Mouse (Mus musculus) kidney, adult 2 months (tissue): Measurements from ENCODE around the gene Spata5. TPM values are rescaled to one million over a fixed set of nuclear protein-coding genes. Genes with fewer than 3 reads are reported as not detected.

Experiments used
- DNase-seq: peaks from one replicate; pipeline ENCODE4 v3.0.0; 2021
- H3K27ac ChIP-seq: fragments of 200-500 bp; 2 replicates; pipeline ENCODE4 v1.5.1; 2012; ENCODE audit warnings: low read depth, low read length, control low read depth, inconsistent platforms; ENCODE audit not compliant: insufficient read depth
- H3K27me3 ChIP-seq: fragments of 200-500 bp; replicated peaks from 2 replicates; pipeline ENCODE4 v1.6.1; 2012; ENCODE audit warnings: mild to moderate bottlenecking, moderate library complexity, low read length, inconsistent platforms; ENCODE audit not compliant: control insufficient read depth, insufficient read depth
- H3K36me3 ChIP-seq: fragments of 200-500 bp; 2 replicates; pipeline ENCODE4 v1.6.1; 2012; ENCODE audit warnings: mild to moderate bottlenecking, moderate library complexity, low read length, inconsistent platforms; ENCODE audit not compliant: control insufficient read depth, insufficient read depth
- H3K4me1 ChIP-seq: fragments of 200-500 bp; 2 replicates; pipeline ENCODE4 v1.6.1; 2011; ENCODE audit warnings: low read length; ENCODE audit not compliant: control insufficient read depth, insufficient read depth
- H3K4me3 ChIP-seq: fragments of 200-500 bp; 2 replicates; pipeline ENCODE4 v1.5.1; 2011; ENCODE audit warnings: mild to moderate bottlenecking, low read depth, low read length, control low read depth; ENCODE audit not compliant: insufficient read depth
- CTCF ChIP-seq: fragments of 200-500 bp; conservative IDR thresholded peaks from 2 replicates; pipeline ENCODE4 v1.5.1; 2011; ENCODE audit warnings: low read depth, mild to moderate bottlenecking, control low read depth, low read length, moderate library complexity, mixed read lengths; ENCODE audit not compliant: insufficient read depth, insufficient read length
- POLR2A ChIP-seq: fragments of 200-500 bp; IDR thresholded peaks from one replicate; pipeline ENCODE4 v1.6.1; 2011; ENCODE audit warnings: low read depth, low read length, control low read depth
- WGBS: fragments of 180-500 bp; shearing (Covaris S2); methylation state at CpG from one replicate; pipeline ENCODE4 v1.1.7; 2018; 5-methylcytosine and 5-hydroxymethylcytosine counted together
- polyA plus RNA-seq: library from polyadenylated mRNA; depleted of rRNA; stranded (reverse); fragments of >200 nt; gene quantifications from 2 replicates; pipeline ENCODE4 v1.2.3, GENCODE M21; 2012; rRNA removed

The Spata5 gene
- polyA plus RNA-seq, result 2.0 and 2.7 TPM in 2 replicates

DNA sequence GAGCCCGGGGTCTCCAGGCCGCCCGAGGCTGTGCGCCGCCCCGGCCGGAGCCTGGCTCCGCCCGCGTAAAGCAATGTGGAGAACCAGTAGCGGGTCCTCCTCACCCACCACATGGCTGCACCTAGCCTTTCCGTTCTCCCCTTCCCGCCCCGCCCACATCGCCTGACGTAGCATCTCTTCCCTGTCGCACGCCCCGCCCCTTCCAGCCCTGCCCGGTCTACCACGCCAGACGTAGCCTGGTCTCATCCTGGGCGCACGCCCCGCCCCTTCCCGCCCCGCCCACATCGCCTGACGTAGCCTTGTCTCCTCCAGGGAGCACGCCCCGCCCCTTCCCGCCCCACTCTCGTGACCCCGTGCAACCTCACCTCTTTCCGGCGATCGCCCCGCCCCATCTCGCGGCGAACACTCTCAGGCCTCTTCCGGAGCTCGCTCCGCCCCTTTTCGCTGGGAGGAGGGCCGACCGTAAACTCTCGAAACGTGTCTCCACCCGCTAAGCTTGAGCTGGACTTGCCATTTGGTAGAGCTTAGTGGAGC is at the start of gene Spata5:
Spata5 (plus strand) TSS at position 439 of the 534 bp plus-strand sequence.
- H3K4me1 ChIP-seq, result peaks cover 3% of the 10 kb centered on the region; the same call in 1 of the 2 replicates
- peak within 1 kb of the TSS; percentile 70 for H3K27ac ChIP-seq
- WGBS, result 2% methylated on average over 45 of the region's 50 CpGs
- no peaks in the 10 kb centered on the region for H3K27me3 ChIP-seq
- peak; percentile 63 for TF ChIP-seq POLR2A
- TF ChIP-seq CTCF, result no peak
- no peaks in the 10 kb centered on the region for H3K36me3 ChIP-seq
- H3K4me3 ChIP-seq, result peak within 1 kb of the TSS; percentile 78
- DNase-seq, result peak; percentile 99

DNA sequence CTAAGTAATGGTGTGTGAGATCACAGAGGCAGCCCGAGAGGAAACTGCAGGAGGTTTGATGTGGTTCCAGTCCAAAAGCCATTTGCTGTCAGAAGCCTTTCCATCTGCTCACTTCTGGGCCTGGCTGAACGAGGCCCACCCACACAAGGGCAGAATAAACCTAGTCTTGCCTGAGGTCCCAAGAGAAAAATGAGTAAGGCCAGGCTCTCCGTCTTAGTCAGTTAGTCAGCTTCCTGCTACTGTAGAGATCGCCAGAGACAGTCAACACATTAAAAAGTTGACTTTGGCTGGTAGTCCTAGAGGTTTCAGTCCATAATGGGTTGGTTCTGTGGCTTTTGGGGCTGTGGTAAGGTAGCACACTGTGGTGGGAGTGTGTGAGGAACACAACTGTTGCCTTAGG is 49.3 kb upstream of the Spata5 start:
- WGBS, result 44% methylated on average over 4 of the region's 4 CpGs
- TF ChIP-seq POLR2A, result no peak
- TF ChIP-seq CTCF, result no peak
- Histone ChIP-seq H3K27ac (no peak overlapping the region), H3K4me3 (no peak overlapping the region), H3K36me3 (no peaks in the 10 kb centered on the region), H3K4me1 (no peaks in the 10 kb centered on the region), H3K27me3 (no peaks in the 10 kb centered on the region; the same call in 1 of the 2 replicates)
- DNase-seq, result no peak

GRCm38 (mm10) chr3:37373712-37374111 is 46.0 kb upstream of the Spata5 start:
- no peaks in the 10 kb centered on the region for H3K27me3 ChIP-seq
- no peak overlapping the region for H3K4me3 ChIP-seq
- WGBS, result 76% methylated on average over 11 of the region's 11 CpGs
- peak; percentile 29 for DNase-seq
- no peaks in the 10 kb centered on the region for H3K4me1 ChIP-seq
- H3K36me3 ChIP-seq, result no peaks in the 10 kb centered on the region
- peak overlapping the region; percentile 15 for H3K27ac ChIP-seq
- TF ChIP-seq POLR2A, result no peak
- no peak for TF ChIP-seq CTCF

GRCm38 (mm10) chr3:37377926-37378325 is 41.8 kb upstream of the Spata5 start:
- Histone ChIP-seq H3K27me3 (no peaks in the 10 kb centered on the region), H3K4me3 (no peak overlapping the region), H3K4me1 (no peaks in the 10 kb centered on the region), H3K27ac (no peak overlapping the region), H3K36me3 (no peaks in the 10 kb centered on the region)
- WGBS, result 51% methylated on average over 6 of the region's 6 CpGs
- no peak for DNase-seq
- TF ChIP-seq CTCF, result no peak
- no peak for TF ChIP-seq POLR2A

GRCm38 (mm10) chr3:37378412-37378811 is 41.3 kb upstream of the Spata5 start:
- WGBS, result 44% methylated on average over 6 of the region's 6 CpGs
- peak; percentile 25 for DNase-seq
- no peak overlapping the region for H3K27ac ChIP-seq

GRCm38 (mm10) chr3:37379201-37379600 is 40.5 kb upstream of the Spata5 start:
- WGBS, result 79% methylated on average over 14 of the region's 14 CpGs
- H3K4me1 ChIP-seq, result no peaks in the 10 kb centered on the region
- no peak for DNase-seq
- no peak overlapping the region for H3K4me3 ChIP-seq
- H3K36me3 ChIP-seq, result no peaks in the 10 kb centered on the region
- H3K27me3 ChIP-seq, result no peaks in the 10 kb centered on the region
- TF ChIP-seq POLR2A (no peak), CTCF (no peak)
- no peak overlapping the region for H3K27ac ChIP-seq

More at GRCm38 (mm10) chr3:37378412-37378811, 41.3 kb upstream of the Spata5 start:
- no peak for TF ChIP-seq POLR2A
- TF ChIP-seq CTCF, result no peak
- no peak overlapping the region for H3K4me3 ChIP-seq
- H3K4me1 ChIP-seq, result no peaks in the 10 kb centered on the region
- no peaks in the 10 kb centered on the region for H3K27me3 ChIP-seq
- H3K36me3 ChIP-seq, result no peaks in the 10 kb centered on the region

DNA sequence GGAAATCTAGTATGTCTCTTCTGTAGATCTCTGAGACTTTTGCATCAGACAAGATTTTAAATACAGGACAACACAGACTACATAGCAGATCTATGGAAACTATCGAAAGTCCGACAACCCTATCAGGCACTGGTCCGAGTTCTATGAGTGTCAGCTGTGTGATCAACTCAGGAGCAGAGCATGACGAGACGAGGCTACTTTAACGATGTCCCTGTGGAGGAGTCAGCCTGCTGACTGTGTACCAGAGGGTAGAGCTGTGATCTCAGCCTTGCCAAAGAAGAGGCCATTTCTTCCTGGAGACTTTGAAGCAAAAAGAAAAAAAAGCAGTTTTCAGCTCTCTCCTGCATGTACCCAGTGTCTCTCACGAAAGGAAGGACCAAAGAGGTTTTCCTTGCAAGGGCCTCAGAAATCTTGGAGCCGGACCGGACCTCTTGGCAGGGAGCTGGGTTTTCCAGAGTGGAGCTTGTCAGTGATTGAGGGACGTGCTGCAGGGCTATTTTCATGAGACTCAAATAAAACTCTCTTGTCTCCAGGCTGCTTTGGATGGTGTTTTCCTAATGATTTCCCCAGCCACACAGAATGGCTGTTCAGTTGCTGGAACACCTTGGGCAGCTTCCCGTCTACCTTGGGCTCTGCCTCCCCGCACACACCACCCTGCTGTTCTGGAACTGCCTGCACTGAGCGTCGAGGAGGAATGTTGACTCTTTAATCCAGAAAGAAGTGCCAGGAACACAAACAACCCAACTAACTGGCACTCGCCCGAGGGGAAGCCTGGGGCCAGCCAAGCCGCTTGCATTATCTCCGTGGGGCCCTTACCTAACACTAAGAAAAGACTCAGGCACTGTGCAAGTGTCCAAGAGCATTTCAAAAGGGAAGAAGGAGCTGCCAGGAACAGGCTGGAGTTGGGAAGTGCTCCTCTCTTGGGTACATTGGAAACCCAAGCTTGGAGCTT is 39.5 kb upstream of the Spata5 start:
- H3K27me3 ChIP-seq, result no peaks in the 10 kb centered on the region
- H3K36me3 ChIP-seq, result no peaks in the 10 kb centered on the region
- DNase-seq, result peak; percentile 16
- no peak overlapping the region for H3K27ac ChIP-seq
- no peak overlapping the region for H3K4me3 ChIP-seq
- TF ChIP-seq CTCF, result no peak
- no peak for TF ChIP-seq POLR2A
- WGBS, result 63% methylated on average over 18 of the region's 18 CpGs
- no peaks in the 10 kb centered on the region for H3K4me1 ChIP-seq
